Mouse (Mus musculus) frontal cortex, postnatal 25 days (tissue): ENCODE results near the gene Hip1r.

ENCODE experiments used
- DNase-seq, 2 experiments: peaks; one replicate each; pipeline ENCODE4 v3.0.0; 2022; ENCODE audit warnings: low spot score in 2 of 2

The Hip1r gene

GRCm38 (mm10) chr5:123973299-123974178, at the start of gene Hip1r:
Hip1r (plus strand) TSS chr5:123973628.
- peak in 1 of 2 experiments; percentile 58 for DNase-seq

DNA sequence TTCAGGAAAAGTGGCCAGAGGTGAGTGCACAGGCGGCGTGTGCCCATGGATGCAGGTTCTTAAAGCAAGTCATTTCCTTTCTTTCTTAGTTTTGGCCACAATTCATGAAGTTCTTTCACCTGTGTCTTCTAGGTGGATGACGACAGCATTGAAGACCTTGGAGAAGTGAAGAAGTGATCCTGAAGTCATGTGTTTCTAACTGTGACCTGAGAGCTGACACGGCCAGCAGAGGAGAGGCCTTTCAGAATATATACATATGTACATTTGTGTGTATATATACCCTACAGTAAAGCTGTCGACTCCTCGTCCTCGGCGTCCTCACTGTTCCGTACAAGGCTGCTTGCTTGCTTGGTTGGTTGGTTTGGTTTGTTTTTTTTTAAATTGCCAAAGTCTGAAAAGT, 46.3 kb upstream of the Hip1r start, which contains the start of gene Gm43518:
Gm43518 (plus strand) TSS at position 301 of the 400 bp plus-strand sequence.
- no peak for DNase-seq

GRCm38 (mm10) chr5:123930508-123930989, 42.9 kb upstream of the Hip1r start, which contains the start of gene Ccdc62:
Ccdc62 (plus strand) TSS chr5:123930679.
- DNase-seq: peak; percentile 82 to 86

GRCm38 (mm10) chr5:123931131-123931530, 42.3 kb upstream of the Hip1r start:
- no peak for DNase-seq

GRCm38 (mm10) chr5:123932927-123933326, 40.5 kb upstream of the Hip1r start:
- no peak for DNase-seq

GRCm38 (mm10) chr5:123933556-123933955, 39.9 kb upstream of the Hip1r start:
- DNase-seq: no peak

DNA sequence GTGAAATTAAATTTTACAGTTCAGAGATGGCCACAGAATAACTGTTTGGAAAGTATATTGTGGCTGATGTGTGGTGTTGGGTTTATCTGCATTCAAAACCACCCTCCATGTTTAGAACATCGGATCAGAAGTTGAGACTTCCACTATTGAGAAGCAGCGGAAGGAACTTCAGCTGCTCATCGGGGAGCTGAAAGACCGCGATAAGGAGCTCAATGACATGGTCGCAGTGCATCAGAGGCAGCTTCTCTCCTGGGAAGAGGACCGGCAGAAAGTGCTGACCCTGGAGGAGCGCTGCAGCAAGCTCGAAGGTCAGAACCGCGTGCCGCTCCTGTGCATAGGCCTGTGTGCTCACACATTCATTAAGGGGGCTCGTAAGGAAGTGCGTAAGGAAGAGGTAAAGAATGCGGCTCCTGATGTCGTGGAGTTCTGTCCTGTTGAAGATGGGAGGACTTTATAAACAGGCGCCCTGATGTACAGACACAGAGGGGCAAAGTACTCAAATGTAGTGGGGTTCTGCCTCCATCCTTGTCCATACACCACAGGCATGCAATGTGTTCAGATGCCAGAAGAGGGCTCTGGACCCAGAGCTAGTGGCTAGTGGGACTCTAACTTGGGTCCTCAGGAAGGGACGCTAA, 39.4 kb upstream of the Hip1r start:
- DNase-seq: no peak

DNA sequence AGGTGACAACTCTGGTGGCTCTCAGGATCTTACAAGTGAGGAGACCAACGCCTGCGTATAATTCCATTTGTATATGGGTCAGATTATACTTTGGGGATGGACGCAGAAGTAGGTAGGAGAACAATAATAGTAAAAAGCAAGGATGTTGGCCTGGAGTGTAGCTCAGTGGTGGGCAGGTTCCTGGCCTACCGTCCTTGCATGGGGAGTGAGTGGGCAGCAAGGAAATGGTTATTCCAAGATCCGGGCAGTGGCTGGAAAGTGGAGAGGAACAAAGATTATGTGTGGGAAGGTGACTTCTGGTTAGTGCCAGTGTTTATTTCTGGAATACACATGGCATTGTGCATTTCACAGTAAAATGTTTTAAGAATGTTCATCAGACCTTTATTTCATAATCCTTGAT, 37.5 kb upstream of the Hip1r start:
- no peak for DNase-seq

- no peak for DNase-seq
Measured at GRCm38 (mm10) chr5:123938479-123938878, 34.9 kb upstream of the Hip1r start.

GRCm38 (mm10) chr5:123946546-123946945, 26.9 kb upstream of the Hip1r start:
- DNase-seq: no peak

DNA sequence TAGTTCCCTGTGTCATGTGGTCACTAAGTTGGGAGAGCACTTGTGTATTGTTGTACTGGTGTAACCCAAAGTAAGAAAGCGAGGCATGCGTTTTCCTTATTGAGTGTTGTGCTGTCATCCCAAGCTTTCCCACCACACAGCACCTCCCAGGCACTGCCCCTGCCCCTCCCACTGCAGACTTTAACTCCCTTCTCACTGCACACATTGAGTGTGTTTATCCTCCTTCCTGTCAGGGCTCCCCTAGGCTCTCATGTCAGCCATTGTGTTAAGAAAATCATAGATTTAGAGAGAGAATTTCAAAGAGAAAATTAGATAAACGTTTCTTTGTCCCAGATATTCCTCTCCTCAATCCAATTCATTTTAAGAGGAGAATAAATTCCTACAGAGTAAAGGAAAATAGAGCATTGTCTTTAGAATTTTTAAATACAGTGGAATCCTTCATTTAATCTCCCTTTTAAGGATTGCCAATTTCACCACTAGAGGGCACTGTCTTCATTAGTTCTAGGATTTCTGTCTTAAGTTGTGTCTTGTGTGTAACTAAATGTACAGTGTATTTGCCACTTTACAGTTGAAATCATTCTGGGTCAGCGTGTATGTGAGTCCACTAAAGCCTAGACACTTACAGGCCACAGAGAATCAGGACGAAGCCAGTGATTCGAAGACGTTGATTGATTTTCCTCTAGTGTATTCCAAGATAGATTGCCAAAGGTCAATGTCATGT, 26.2 kb upstream of the Hip1r start:
- DNase-seq: no peak

DNA sequence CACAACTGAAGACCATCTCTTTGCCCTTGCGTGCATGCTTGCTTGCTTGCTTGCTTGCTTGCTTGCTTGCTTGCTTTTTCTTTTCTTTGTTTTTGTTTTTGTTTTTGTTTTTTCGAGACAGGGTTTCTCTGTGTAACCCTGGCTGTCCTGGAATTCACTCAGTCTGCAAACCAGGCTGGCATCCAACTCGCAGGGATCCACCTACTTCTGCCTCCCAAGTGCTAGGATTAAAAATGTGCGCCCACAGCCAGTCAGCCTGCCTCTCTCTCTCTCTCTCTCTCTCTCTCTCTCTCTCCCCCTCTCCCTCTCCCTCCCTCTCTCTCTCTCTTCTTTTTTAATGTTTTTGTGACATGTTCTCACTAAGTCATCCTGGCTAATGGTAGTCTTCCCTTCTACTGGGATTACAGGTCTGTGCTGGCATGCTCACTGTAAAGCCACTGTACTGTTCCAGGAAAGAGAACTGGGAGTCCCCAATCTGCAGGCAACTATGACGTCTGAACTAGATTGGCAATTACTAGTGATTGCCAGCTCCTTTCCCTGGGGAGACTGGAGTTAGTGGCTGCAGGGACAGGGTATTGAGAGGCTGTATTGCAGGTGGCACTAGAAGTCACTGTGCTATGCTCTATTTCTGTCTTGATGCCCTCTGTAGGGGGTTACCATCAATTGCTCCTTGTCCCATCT, 20.9 kb upstream of the Hip1r start:
- no peak for DNase-seq

DNA sequence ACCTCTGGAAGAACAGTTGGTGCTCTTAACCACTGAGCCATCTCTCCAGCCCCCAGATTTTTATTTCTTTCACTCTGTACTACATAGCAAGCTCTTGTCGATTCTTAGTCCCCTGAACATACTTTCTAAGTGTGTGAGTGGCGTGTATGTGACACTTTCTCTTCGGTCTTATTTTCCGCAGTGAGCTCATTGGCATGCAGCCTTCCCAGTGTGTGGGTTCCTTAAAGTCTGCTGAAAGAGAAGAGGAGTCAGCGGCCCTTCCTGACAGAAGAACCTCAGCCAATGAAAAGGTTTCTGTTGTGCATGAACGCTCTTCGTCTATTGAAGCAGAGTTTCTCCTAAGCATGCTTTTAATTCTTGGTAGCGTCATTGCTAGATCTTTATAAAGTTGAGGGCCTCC, 16.2 kb upstream of the Hip1r start:
- no peak for DNase-seq

DNA sequence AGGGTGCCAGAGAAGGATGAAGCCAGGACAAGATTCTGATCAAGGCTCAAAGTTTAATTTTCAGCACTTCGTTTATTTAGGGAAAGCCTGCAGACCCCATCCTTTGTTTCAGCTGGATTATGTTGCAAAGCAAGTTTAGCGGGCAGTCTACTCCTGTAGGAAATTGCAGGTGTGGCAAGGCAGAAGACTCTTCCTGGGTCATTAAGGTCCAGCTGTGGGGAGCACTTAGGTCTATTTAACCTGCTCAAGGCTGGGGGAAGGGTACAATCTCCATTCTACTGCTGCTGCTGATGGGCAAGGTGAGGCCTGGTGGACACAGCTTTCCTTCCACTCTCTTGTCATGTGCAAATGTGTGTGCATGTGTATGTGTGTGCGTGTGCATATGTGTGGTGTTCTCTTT, 14.4 kb upstream of the Hip1r start:
- no peak for DNase-seq

DNA sequence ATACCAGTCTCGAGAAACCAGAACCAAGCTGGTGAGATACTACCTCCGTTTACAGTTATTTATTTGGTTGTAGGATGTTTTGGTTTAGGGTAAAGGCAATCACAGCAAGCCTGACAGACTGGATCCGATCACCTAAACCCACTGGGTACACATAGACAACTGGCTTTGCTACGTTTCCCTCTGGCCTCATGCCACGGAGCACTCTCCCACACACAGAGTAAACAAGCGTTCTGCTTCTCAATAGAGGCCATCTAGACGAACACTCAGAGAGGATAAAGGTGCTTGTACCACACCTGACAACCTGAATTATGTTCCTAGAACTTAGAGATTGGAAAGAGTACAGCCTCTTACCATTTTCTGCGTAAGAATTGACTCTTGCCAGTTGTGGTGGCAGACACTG, 13.3 kb upstream of the Hip1r start:
- no peak for DNase-seq

DNA sequence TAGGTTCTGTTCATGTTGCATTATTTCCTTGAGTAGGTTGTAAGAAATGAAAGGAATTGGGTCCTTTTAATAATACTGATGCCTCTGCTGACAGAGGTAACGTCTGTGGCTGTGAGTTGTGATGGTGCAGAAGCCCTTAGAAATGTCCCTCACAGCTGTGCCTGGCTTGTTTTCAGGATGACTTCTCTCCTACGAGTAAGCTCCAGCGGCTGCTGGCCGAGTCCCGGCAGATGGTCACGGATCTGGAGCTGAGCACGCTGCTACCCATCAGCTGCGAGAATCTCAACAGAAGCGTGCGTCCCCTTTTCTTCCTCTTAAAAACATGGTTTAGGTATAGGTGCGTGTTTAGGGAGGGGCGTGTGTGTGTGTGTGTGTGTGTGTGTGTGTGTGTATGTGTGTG, 12.4 kb upstream of the Hip1r start:
- DNase-seq: no peak

GRCm38 (mm10) chr5:123964208-123964607, 9.2 kb upstream of the Hip1r start:
- DNase-seq: no peak

GRCm38 (mm10) chr5:123966759-123967158, 6.7 kb upstream of the Hip1r start:
- no peak for DNase-seq

- no peak for DNase-seq
Measured at GRCm38 (mm10) chr5:123968468-123968867, 5.0 kb upstream of the Hip1r start.

GRCm38 (mm10) chr5:123969216-123969615, 4.2 kb upstream of the Hip1r start:
- DNase-seq: no peak

GRCm38 (mm10) chr5:123970576-123970975, 2.9 kb upstream of the Hip1r start:
- DNase-seq: no peak

- DNase-seq: no peak
Measured at GRCm38 (mm10) chr5:123972453-123972852, 975 bp upstream of the Hip1r start.
